Mouse (Mus musculus): ENCODE measurements around the gene Gps2. TPM values are rescaled to one million over a fixed set of nuclear protein-coding genes. Genes with fewer than 3 reads are reported as not detected.
"Not testable (repeated sequence)": the region's sequence is repeated elsewhere in the genome, so short reads cannot be mapped to it uniquely, and the experiment has no call there.

The Gps2 gene
- polyA plus RNA-seq, 1 experiment from 2014 or later: 86.2 TPM

GRCm38 (mm10) chr11:69910781-69911560 is 2.7 kb upstream of the Gps2 start:
- Histone ChIP-seq H3K4me3 (replicated peaks) (no peak overlapping the region), H3K9ac (no peak overlapping the region), H3K4me1 (peaks cover 29% of the 10 kb centered on the region), H3K9me3 (replicated peaks) (no peaks in the 10 kb centered on the region), H3K27ac (no peak overlapping the region), H3K36me3 (peaks cover 90% of the 10 kb centered on the region), H3K4me2 (no peak overlapping the region), H3K27me3 (no peaks in the 10 kb centered on the region)
- 90% methylated on average over 17 of the region's 17 CpGs for WGBS
- no peak for ATAC-seq (replicated peaks; ENCODE audit: low FRiP score)

GRCm38 (mm10) chr11:69911701-69912100 is 2.0 kb upstream of the Gps2 start:
- Histone ChIP-seq H3K27me3 (no peaks in the 10 kb centered on the region), H3K27ac (no peak overlapping the region), H3K9ac (no peak overlapping the region), H3K4me2 (no peak overlapping the region), H3K4me1 (peaks cover 34% of the 10 kb centered on the region), H3K9me3 (replicated peaks) (no peaks in the 10 kb centered on the region), H3K4me3 (replicated peaks) (no peak overlapping the region), H3K36me3 (peaks cover 90% of the 10 kb centered on the region)
- no peak for ATAC-seq (replicated peaks; ENCODE audit: low FRiP score)
- 92% methylated on average over 6 of the region's 6 CpGs for WGBS

DNA sequence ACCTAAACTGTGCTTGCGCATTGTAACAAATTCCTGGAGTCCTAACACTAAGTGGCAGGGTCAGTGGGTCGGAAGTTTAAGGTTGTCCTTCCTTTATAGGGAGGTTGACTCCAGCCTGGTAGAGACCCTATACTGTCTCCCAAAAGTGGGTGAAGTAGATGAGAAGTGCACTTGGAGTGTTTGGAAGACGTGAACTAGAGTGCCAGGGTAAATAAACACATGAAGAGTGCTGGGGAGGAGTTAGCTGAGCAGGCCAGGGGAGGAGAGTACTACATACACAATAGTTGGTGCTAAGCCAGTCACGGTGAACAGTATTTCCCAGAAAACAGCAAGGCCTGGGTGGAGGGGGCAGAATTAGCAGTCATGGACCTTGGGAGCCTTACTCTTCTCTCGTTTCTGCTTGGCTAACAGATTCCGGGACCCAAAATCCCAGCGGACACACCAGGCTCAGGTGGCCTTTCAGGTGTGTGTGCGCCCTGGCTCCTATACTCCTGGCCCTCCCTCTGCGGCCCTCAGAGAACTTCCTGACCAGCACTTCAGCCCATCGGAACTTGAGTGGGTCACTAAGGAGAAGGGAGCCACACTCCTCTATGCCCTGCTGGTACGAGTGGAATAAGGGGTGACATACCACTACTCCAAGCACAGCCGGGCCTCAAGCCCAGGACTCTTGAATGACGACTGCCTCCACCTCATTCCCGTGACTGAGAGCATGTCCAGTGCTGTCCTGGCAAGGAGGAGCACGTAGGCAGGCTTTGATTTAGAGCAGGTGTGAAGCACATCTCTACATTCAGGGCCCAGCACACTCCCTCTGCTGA is 765 bp upstream of the Gps2 start:
- peak overlapping the region; percentile 72 for H3K4me3 ChIP-seq (replicated peaks)
- no peaks in the 10 kb centered on the region for H3K9me3 ChIP-seq (replicated peaks)
- ATAC-seq (replicated peaks; ENCODE audit: low FRiP score): no peak
- peak overlapping the region; percentile 76 for H3K9ac ChIP-seq
- H3K27ac ChIP-seq: peak overlapping the region; percentile 93; the same call in 1 of the 2 replicates
- no peaks in the 10 kb centered on the region for H3K27me3 ChIP-seq
- H3K4me1 ChIP-seq: peaks cover 42% of the 10 kb centered on the region
- H3K36me3 ChIP-seq: peaks cover 90% of the 10 kb centered on the region
- 75% methylated on average over 15 of the region's 15 CpGs for WGBS
- H3K4me2 ChIP-seq: peak overlapping the region; percentile 87

DNA sequence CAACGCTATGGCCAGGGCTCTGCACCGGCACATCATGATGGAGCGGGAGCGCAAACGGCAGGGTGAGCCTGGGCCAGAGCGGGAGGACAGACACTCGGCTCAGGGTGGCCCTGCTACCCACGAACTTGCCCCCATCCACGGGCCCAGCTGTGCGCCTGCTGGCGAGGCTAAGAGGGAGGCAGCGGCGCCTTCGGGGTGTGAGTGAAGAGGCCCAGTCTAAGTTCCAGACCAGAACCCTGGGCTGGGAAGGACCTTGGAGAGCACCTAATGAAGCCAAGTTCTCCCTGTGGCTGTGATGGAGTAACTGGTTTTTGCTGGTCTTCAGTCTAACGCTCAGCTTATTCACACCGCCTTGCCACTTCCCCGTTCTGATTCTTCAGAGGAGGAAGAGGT is 680 bp downstream of the Gps2 start:
- Histone ChIP-seq H3K4me3 (replicated peaks) (peak overlapping the region; percentile 72), H3K36me3 (peaks cover 88% of the 10 kb centered on the region), H3K9ac (peak overlapping the region; percentile 76), H3K4me2 (peak overlapping the region; percentile 87), H3K9me3 (replicated peaks) (no peaks in the 10 kb centered on the region), H3K27ac (peak overlapping the region; percentile 93), H3K4me1 (peaks cover 53% of the 10 kb centered on the region), H3K27me3 (no peaks in the 10 kb centered on the region)
- no peak for ATAC-seq (replicated peaks; ENCODE audit: low FRiP score)
- WGBS: 3% methylated on average over 17 of the region's 17 CpGs

DNA sequence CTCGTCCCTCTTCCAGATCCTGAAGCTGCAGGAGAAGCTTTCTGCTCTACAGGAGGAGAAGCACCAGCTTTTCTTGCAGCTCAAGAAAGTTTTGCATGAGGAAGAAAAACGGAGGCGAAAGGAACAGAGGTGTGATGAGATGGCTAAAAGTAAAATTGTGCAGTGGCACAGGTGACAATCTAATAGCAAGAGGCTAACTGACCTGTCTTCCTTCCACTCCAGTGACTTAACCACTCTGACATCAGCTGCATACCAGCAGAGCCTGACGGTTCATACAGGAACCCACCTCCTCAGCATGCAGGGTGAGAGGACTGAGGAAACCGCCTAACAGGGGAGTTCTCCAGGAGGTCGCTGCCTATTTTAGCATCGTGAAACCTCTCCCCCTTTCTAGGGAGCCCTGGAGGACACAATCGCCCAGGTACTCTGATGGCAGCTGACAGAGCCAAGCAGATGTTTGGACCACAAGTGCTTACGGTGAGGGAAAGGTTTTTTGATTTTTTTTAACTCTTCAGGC is 1.3 kb downstream of the Gps2 start:
- 38% methylated on average over 9 of the region's 9 CpGs for WGBS
- ATAC-seq (replicated peaks; ENCODE audit: low FRiP score): no peak
- peak overlapping the region; percentile 76 for H3K9ac ChIP-seq
- H3K4me1 ChIP-seq: peaks cover 58% of the 10 kb centered on the region
- H3K4me3 ChIP-seq (replicated peaks): peak overlapping the region; percentile 72
- H3K36me3 ChIP-seq: peaks cover 82% of the 10 kb centered on the region
- no peak overlapping the region for H3K27ac ChIP-seq
- no peaks in the 10 kb centered on the region for H3K9me3 ChIP-seq (replicated peaks)
- H3K4me2 ChIP-seq: peak overlapping the region; percentile 87
- no peaks in the 10 kb centered on the region for H3K27me3 ChIP-seq

- Histone ChIP-seq H3K36me3 (peaks cover 72% of the 10 kb centered on the region), H3K4me2 (peak overlapping the region; percentile 87)
Measured at GRCm38 (mm10) chr11:69915667-69916627, 2.3 kb downstream of the Gps2 start.

DNA sequence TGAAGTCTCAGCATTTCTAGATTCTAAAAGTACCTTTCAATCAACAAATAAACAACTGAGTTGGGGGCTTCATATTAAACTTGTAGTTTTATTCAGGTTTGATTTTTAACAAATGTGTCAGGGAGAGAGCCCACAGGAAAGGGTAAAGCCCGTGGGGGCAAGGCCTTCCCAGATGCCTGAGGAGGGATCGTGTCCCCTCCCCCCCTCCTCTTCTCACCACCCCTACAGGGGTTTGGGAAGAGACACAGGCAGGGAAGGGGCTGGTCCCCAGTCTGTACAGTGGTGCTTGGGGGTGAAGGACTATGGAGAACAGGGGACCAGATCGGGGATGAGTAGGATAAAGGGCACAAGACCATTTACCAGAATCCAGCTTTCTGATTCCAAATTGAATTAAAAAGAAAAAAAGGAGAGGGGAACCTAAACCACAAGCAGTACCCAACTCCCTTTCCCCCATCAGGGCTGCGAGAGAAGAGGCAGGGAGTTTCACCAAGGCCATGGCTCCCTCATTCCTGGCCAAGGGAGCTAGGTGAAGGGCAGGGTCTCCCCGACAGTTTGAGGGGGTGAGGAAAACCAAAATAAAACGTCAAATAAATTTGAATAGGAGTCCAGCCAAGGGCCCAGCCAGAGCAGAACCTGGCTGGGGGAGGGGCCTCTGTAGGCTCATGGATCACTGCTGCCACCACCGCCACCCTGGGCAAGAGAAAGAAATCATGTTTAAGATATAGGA is 3.1 kb downstream of the Gps2 start:
- not testable (repeated sequence) for ATAC-seq (replicated peaks; ENCODE audit: low FRiP score); H3K9ac ChIP-seq; H3K27me3 ChIP-seq; H3K4me3 ChIP-seq (replicated peaks); H3K9me3 ChIP-seq (replicated peaks); H3K27ac ChIP-seq; H3K4me2 ChIP-seq
- 52% methylated on average over 7 of the region's 7 CpGs for whole genome bisulfite sequencing
- Histone ChIP-seq H3K36me3 (peaks cover 64% of the 10 kb centered on the region), H3K4me1 (peaks cover 58% of the 10 kb centered on the region)

More at GRCm38 (mm10) chr11:69915667-69916627, 2.3 kb downstream of the Gps2 start:
- ATAC-seq (replicated peaks; ENCODE audit: low FRiP score): no peak
- no peaks in the 10 kb centered on the region for H3K27me3 ChIP-seq
- no peak overlapping the region; the same call in 1 of the 2 replicates for H3K4me3 ChIP-seq (replicated peaks)
- H3K27ac ChIP-seq: no peak overlapping the region
- peaks cover 58% of the 10 kb centered on the region for H3K4me1 ChIP-seq
- H3K9me3 ChIP-seq (replicated peaks): no peaks in the 10 kb centered on the region
- whole genome bisulfite sequencing: 60% methylated on average over 5 of the region's 5 CpGs
- H3K9ac ChIP-seq: no peak overlapping the region

GRCm38 (mm10) chr11:69917379-69917948 is 3.8 kb downstream of the Gps2 start:
- Histone ChIP-seq H3K27ac (no peak overlapping the region), H3K4me3 (replicated peaks) (no peak overlapping the region), H3K27me3 (no peaks in the 10 kb centered on the region), H3K36me3 (peaks cover 57% of the 10 kb centered on the region), H3K9me3 (replicated peaks) (no peaks in the 10 kb centered on the region), H3K9ac (no peak overlapping the region), H3K4me2 (no peak overlapping the region), H3K4me1 (peaks cover 62% of the 10 kb centered on the region)
- WGBS: 88% methylated on average over 8 of the region's 8 CpGs
- ATAC-seq (replicated peaks; ENCODE audit: low FRiP score): no peak

DNA sequence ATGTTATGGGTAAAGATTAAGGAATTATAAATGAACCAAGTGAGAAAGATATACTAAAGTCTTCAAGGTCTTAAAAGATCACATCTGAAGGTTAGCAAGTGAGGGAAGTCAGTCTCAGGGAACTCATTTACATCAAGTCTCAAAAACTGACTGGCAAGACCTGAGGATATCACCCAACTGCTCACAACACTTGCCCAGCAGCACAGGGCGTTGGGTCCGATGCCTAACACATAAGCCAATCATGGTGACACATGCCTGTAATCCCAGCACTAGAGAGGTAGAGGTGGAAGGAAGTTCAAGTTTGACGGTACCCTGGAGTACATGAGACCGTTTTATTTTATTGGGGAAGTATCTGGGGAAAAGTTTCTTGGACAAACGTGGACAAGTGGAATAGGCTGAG is 4.4 kb downstream of the Gps2 start:
- WGBS: 82% methylated on average over 5 of the region's 5 CpGs
- ATAC-seq (replicated peaks; ENCODE audit: low FRiP score): no peak
- H3K9me3 ChIP-seq (replicated peaks): no peaks in the 10 kb centered on the region
- H3K27ac ChIP-seq: no peak overlapping the region
- H3K9ac ChIP-seq: no peak overlapping the region
- no peak overlapping the region for H3K4me2 ChIP-seq
- peaks cover 51% of the 10 kb centered on the region for H3K36me3 ChIP-seq
- no peak overlapping the region for H3K4me3 ChIP-seq (replicated peaks)
- H3K27me3 ChIP-seq: no peaks in the 10 kb centered on the region
- peaks cover 60% of the 10 kb centered on the region for H3K4me1 ChIP-seq

- peaks cover 54% of the 10 kb centered on the region for H3K4me1 ChIP-seq
- no peaks in the 10 kb centered on the region for H3K27me3 ChIP-seq
- H3K9me3 ChIP-seq (replicated peaks): no peaks in the 10 kb centered on the region
- peak overlapping the region; percentile 89 for H3K4me2 ChIP-seq
- WGBS: 82% methylated on average over 9 of the region's 9 CpGs
- H3K27ac ChIP-seq: peak overlapping the region; percentile 100
- H3K4me3 ChIP-seq (replicated peaks): peak overlapping the region; percentile 76
- H3K36me3 ChIP-seq: peaks cover 46% of the 10 kb centered on the region
- peak overlapping the region; percentile 96; the same call in 1 of the 2 replicates for H3K9ac ChIP-seq
- no peak for ATAC-seq (replicated peaks; ENCODE audit: low FRiP score)
Measured at GRCm38 (mm10) chr11:69919053-69919452, 5.4 kb downstream of the Gps2 start.
